In genomic region chr13:51651408-51652064, GRCm38 (mm10) we compare ENCODE assay signal across 8 mouse cellular contexts. TPM values are rescaled to one million over a fixed set of nuclear protein-coding genes. Genes with fewer than 3 reads are reported as not detected.
DNase-seq lines count a peak whose midpoint lies in the region; ATAC-seq and TF ChIP-seq lines count a peak whose summit lies in the region.

Gene Secisbp2 (plus strand): TSS chr13:51651697.

- TF ChIP-seq EP300 in liver, postnatal 0 days (IDR thresholded peaks at IDR 0.05; ENCODE audit: low read depth): no peak; the same call in 1 of the 2 replicates

- H3K27ac ChIP-seq in forebrain, embryonic 13.5 days: peak within 1 kb of the TSS; percentile 80
- H3K27ac ChIP-seq in liver, postnatal 0 days (ENCODE audit: low read depth): peak within 1 kb of the TSS; percentile 95
- peak within 1 kb of the TSS; percentile 90 for H3K27ac ChIP-seq in neural tube, embryonic 14.5 days (ENCODE audit: low read depth, low read length)

- intact Hi-C loops in heart, postnatal 10 days (cut with DNase I): loop anchor here (2.0 to 10.0 kb wide), 2 partner anchors 165 to 573 kb away; no protein-coding TSS in a partner anchor

- peak within 1 kb of the TSS; percentile 73 for H3K9ac ChIP-seq in forebrain, embryonic 13.5 days
- peak within 1 kb of the TSS; percentile 90 for H3K9ac ChIP-seq in liver, postnatal 0 days (replicated peaks)
- peak within 1 kb of the TSS; percentile 68 for H3K9ac ChIP-seq in neural tube, embryonic 14.5 days (replicated peaks; ENCODE audit: low read depth, low read length)

- TF ChIP-seq CTCF in E14TG2a.4 (conservative IDR thresholded peaks at IDR 0.05; ENCODE audit: low read length): peak; percentile 37
- TF ChIP-seq CTCF in liver, postnatal 0 days (IDR thresholded peaks at IDR 0.05; ENCODE audit: low read depth): peak; percentile 97

- peak within 1 kb of the TSS; percentile 87 for H3K4me3 ChIP-seq in E14TG2a.4 (replicated peaks; ENCODE audit: low read length)
- peak within 1 kb of the TSS; percentile 70 for H3K4me3 ChIP-seq in forebrain, embryonic 13.5 days
- peak within 1 kb of the TSS; percentile 86 for H3K4me3 ChIP-seq in liver, postnatal 0 days (ENCODE audit: low read depth, low read length)
- peak within 1 kb of the TSS; percentile 70 for H3K4me3 ChIP-seq in neural tube, embryonic 14.5 days (ENCODE audit: low read depth, low read length)

- ATAC-seq in forebrain, embryonic 13.5 days: peak; percentile 99
- peak; percentile 92 for ATAC-seq in liver, postnatal 0 days
- peak; percentile 98 for ATAC-seq in neural tube, embryonic 14.5 days (ENCODE audit: low read depth)

- H3K36me3 ChIP-seq in E14TG2a.4 (ENCODE audit: insufficient read depth, low read length): peaks cover 84% of the 10 kb centered on the region
- peaks cover 35% of the 10 kb centered on the region for H3K36me3 ChIP-seq in forebrain, embryonic 13.5 days (ENCODE audit: poor library complexity, severe bottlenecking)
- H3K36me3 ChIP-seq in liver, postnatal 0 days (replicated peaks; ENCODE audit: insufficient read depth, low read length): peaks cover 53% of the 10 kb centered on the region
- peaks cover 14% of the 10 kb centered on the region for H3K36me3 ChIP-seq in neural tube, embryonic 14.5 days (ENCODE audit: control insufficient read depth, insufficient read depth, low read length)

- WGBS in forebrain, embryonic 13.5 days: under 1% methylated on average over 69 of the region's 69 CpGs
- under 1% methylated on average over 69 of the region's 69 CpGs for WGBS in large intestine, adult 2 months
- WGBS in liver, postnatal 0 days (ENCODE audit: insufficient replicate concordance): under 1% methylated on average over 68 of the region's 69 CpGs
- under 1% methylated on average over 69 of the region's 69 CpGs for WGBS in neural tube, embryonic 14.5 days

- H3K9me3 ChIP-seq in E14TG2a.4 (ENCODE audit: low read length): no peaks in the 10 kb centered on the region
- H3K9me3 ChIP-seq in forebrain, embryonic 13.5 days (replicated peaks): no peaks in the 10 kb centered on the region
- H3K9me3 ChIP-seq in liver, postnatal 0 days (ENCODE audit: low read length): no peaks in the 10 kb centered on the region
- no peaks in the 10 kb centered on the region for H3K9me3 ChIP-seq in neural tube, embryonic 14.5 days (ENCODE audit: control insufficient read depth, low read length)

- H3K4me1 ChIP-seq in E14TG2a.4 (replicated peaks; ENCODE audit: low read depth, low read length): peaks cover 58% of the 10 kb centered on the region
- peaks cover 40% of the 10 kb centered on the region for H3K4me1 ChIP-seq in forebrain, embryonic 13.5 days
- H3K4me1 ChIP-seq in liver, postnatal 0 days (ENCODE audit: insufficient read depth): peaks cover 17% of the 10 kb centered on the region
- peaks cover 9% of the 10 kb centered on the region; the same call in 1 of the 2 replicates for H3K4me1 ChIP-seq in neural tube, embryonic 14.5 days (ENCODE audit: control insufficient read depth, insufficient read depth, low read length)

- H3K27me3 ChIP-seq in E14TG2a.4 (ENCODE audit: insufficient read depth, low read length): no peaks in the 10 kb centered on the region
- no peaks in the 10 kb centered on the region for H3K27me3 ChIP-seq in forebrain, embryonic 13.5 days
- no peaks in the 10 kb centered on the region for H3K27me3 ChIP-seq in liver, postnatal 0 days (ENCODE audit: insufficient read depth, low read length)
- no peaks in the 10 kb centered on the region for H3K27me3 ChIP-seq in neural tube, embryonic 14.5 days (ENCODE audit: control insufficient read depth, insufficient read depth, low read length)

- H3K4me2 ChIP-seq in forebrain, embryonic 13.5 days: peak within 1 kb of the TSS; percentile 73
- H3K4me2 ChIP-seq in liver, postnatal 0 days (ENCODE audit: low read depth, low read length): peak within 1 kb of the TSS; percentile 93
- H3K4me2 ChIP-seq in neural tube, embryonic 14.5 days (ENCODE audit: low read depth, low read length): peak within 1 kb of the TSS; percentile 86

- peak; percentile 88 for DNase-seq in c-Kit-positive CD71-positive TER-119-positive erythroid progenitor cells, embryonic 14.5 days (ENCODE audit: low spot score)
- DNase-seq in heart, postnatal 10 days: peak; percentile 97
- DNase-seq in large intestine, adult 2 months (ENCODE audit: low read depth, low spot score): no peak
- DNase-seq in liver, postnatal 0 days: peak; percentile 94
- peak; percentile 96 for DNase-seq in testis, postnatal 10 days (ENCODE audit: low spot score)

RNA-seq across cellular contexts. Expression of gene Secisbp2, which starts in this region (rescaled TPM):
- polyA plus RNA-seq in forebrain, embryonic 13.5 days (2015; fragmentation: Nextera tagmentation; extraction: Ambion mirVana): 36.1 and 38.0 TPM in 2 replicates
- total RNA-seq in heart, postnatal 10 days (2021): 10 to 100 TPM; 20.0 to 22.0 TPM
- 14.6 and 21.3 TPM in 2 replicates for polyA plus RNA-seq in large intestine, adult 2 months (2012; rRNA removed)
- 11.1 and 12.2 TPM in 2 replicates for polyA plus RNA-seq in liver, postnatal 0 days (2015; fragmentation: Nextera tagmentation; extraction: Ambion mirVana)
- 29.6 and 33.9 TPM in 2 replicates for polyA plus RNA-seq in neural tube, embryonic 14.5 days (2014; fragmentation: Nextera tagmentation; extraction: Ambion mirVana)
